Mouse (Mus musculus): ENCODE data around the gene Klf16.
A peak's percentile ranks its signal among the peaks of the same experiment; 100 is the strongest.
"Not testable (repeated sequence)": the region's sequence is repeated elsewhere in the genome, so short reads cannot be mapped to it uniquely, and the experiment has no call there.

Klf16 gene

GRCm38 (mm10) chr10:80606306-80606705 is 29.2 kb upstream of the Klf16 start:
- no peak for DNase-seq (ENCODE audit: low read depth, low spot score)

DNA sequence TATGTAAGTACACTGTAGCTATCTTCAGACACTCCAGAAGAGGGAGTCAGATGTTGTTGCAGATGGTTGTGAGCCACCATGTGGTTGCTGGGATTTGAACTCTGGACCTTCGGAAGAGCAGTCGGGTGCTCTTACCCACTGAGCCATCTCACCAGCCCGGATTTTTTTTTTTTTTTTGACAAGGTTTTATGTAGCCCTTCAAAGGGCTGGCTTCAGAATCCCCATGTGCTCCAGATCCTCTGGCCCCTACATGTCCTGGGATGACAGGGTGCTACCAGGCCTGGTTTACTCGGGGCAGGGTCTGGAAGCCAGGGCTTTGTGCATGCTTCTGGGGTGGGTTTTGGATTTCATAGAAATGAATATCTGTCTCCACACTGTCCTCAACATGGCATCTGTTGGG is 28.6 kb upstream of the Klf16 start, which contains the start of gene Gm49322:
TSS of gene Gm49322 (plus strand) at position 301 of the 400 bp plus-strand sequence.
- not testable (repeated sequence) for DNase-seq (ENCODE audit: low read depth, low spot score)

GRCm38 (mm10) chr10:80604988-80605387 is 27.9 kb upstream of the Klf16 start:
- no peak for DNase-seq (ENCODE audit: low read depth, low spot score)

DNA sequence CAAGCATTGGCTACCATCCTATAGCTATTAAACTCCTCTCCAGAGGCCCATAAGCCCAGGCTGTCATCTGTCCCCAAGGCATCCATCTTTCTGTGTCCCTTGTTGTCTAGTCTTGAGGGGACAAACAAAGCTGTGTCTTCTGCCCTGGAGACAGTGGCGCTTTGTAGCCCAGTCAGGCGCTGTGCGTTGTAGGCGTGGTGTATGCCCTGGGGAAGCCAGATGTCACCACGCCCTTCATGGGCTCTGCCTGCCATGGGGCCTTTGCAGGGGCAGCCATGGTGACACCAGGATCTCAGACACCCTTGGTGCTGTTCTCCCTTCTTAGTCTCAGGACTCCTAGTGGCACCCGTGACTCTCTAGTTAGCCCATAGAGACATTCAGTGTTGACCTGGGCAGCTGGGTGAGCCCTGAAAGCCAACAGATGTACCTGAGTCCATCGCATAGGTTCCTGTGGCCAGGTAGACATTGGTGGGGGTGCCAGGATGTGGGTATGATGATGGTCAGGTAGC is 26.9 kb upstream of the Klf16 start:
- no peak for DNase-seq (ENCODE audit: low read depth, low spot score)

- no peak for DNase-seq (ENCODE audit: low read depth, low spot score)
Observed at GRCm38 (mm10) chr10:80603364-80603763, 26.2 kb upstream of the Klf16 start.

GRCm38 (mm10) chr10:80602698-80603325 is 25.7 kb upstream of the Klf16 start, which contains the start of the genes Scamp4 and Adat3:
Scamp4 (plus strand) TSS chr10:80602872.
Adat3 (plus strand) TSS chr10:80602880.
- peak; percentile 90 for DNase-seq (ENCODE audit: low read depth, low spot score)

- DNase-seq (ENCODE audit: low read depth, low spot score), result no peak
Observed at GRCm38 (mm10) chr10:80596318-80596717, 19.2 kb upstream of the Klf16 start.

GRCm38 (mm10) chr10:80589879-80590854 is 13.0 kb upstream of the Klf16 start, which contains the start of gene Abhd17a:
Abhd17a (minus strand) TSS chr10:80590341.
- peak; percentile 99 for DNase-seq (ENCODE audit: low read depth, low spot score)

- DNase-seq (ENCODE audit: low read depth, low spot score), result no peak
Observed at GRCm38 (mm10) chr10:80589127-80589878, 12.2 kb upstream of the Klf16 start.

GRCm38 (mm10) chr10:80587305-80587657 is 10.2 kb upstream of the Klf16 start:
- no peak for DNase-seq (ENCODE audit: low read depth, low spot score)

- DNase-seq (ENCODE audit: low read depth, low spot score), result no peak
Observed at GRCm38 (mm10) chr10:80586407-80587304, 9.5 kb upstream of the Klf16 start.

DNA sequence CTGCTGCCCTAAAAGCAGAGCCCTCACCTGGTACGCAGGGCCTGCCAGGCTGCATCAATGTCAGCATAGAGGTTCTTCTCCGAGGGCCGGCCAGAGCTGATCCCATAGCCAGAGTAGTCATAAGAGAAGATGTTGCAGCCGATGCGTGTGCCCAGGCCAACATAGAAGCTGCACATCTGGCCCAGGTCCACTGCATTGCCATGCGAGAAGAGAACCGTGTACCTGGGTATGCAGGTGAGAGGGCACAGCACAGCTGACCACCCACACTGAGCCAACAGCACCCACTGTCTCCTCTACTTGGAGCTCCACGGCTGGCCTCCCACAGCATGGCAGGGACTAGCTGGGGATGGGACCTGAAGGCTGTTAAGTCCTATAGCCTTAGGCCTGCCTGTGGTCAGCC is 8.5 kb upstream of the Klf16 start:
- DNase-seq (ENCODE audit: low read depth, low spot score), result no peak

GRCm38 (mm10) chr10:80584642-80585552 is 7.8 kb upstream of the Klf16 start:
- DNase-seq (ENCODE audit: low read depth, low spot score), result no peak

DNA sequence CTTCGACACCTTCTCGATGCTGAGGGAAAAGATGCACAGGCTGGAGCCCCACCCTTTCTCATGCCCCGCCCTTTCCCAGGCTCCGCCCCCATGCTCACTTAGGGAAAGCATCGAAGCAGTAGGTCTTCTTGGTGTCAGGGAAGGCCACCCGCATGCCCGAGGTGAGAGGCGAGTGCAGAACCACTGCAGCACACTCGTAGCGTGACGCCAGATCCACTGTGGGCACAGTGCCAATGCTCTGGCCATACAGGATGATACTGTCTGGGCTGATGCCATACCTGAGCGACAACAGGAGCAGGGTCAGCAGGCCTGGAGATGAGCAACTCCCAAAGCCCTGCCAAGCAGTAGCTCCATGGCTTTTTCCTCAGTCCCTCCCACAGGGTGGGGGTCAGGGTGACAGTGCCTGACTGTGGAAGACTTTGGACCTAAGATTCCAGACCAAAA is 6.9 kb upstream of the Klf16 start:
- DNase-seq (ENCODE audit: low read depth, low spot score), result no peak

GRCm38 (mm10) chr10:80583047-80583446 is 5.9 kb upstream of the Klf16 start:
- no peak for DNase-seq (ENCODE audit: low read depth, low spot score)

DNA sequence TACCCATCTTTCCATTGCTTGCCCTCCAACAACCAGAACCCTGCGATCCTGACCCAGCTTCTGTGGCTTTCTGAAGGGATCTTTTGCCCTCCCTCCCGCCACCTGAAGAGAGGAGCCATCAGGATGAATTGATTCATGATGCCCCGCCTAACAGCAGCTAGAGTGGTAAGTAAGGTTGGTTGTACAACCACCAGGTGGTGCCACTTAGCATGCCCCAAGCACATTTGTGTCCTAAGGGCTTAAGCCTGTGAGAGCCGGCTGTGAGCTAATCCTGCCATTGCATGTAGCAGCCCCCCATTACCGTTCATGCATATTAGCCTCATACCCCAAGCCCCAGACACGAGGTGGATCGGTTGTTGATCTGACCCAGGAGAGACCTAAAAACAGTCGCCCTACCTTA is 1.8 kb upstream of the Klf16 start:
- DNase-seq (ENCODE audit: low read depth, low spot score), result peak; percentile 67

- peak; percentile 83 for DNase-seq (ENCODE audit: low read depth, low spot score)
Observed at GRCm38 (mm10) chr10:80578131-80578750, 1.1 kb upstream of the Klf16 start.

- DNase-seq (ENCODE audit: low read depth, low spot score), result no peak
Observed at GRCm38 (mm10) chr10:80576351-80577194, 548 bp downstream of the Klf16 start.
